Mouse (Mus musculus) neural tube, embryonic 10.5 days (tissue): ENCODE data around the gene Apba3.
"Not testable (repeated sequence)": the region's sequence is repeated elsewhere in the genome, so short reads cannot be mapped to it uniquely, and the experiment has no call there.

ENCODE experiments used
- DNase-seq: peaks from one replicate; pipeline ENCODE4 v3.0.0-alpha.2; 2017; ENCODE audit warnings: low spot score; ENCODE audit errors: extremely low spot score

Apba3 gene

GRCm38 (mm10) chr10:81266211-81267105 is at the start of gene Apba3, which contains the start of gene Mrpl54:
Apba3 (plus strand) TSS chr10:81266960.
Mrpl54 (minus strand) TSS chr10:81266934.
- peak; percentile 98 for DNase-seq

GRCm38 (mm10) chr10:81217267-81217666 is 49.5 kb upstream of the Apba3 start:
- DNase-seq: not testable (repeated sequence)

- DNase-seq: peak; percentile 60
Observed at GRCm38 (mm10) chr10:81217964-81218363, 48.8 kb upstream of the Apba3 start.

- DNase-seq: no peak
Observed at GRCm38 (mm10) chr10:81221402-81222015, 45.3 kb upstream of the Apba3 start.

GRCm38 (mm10) chr10:81223731-81224130 is 43.0 kb upstream of the Apba3 start:
- not testable (repeated sequence) for DNase-seq

- DNase-seq: no peak
Observed at GRCm38 (mm10) chr10:81229735-81230437, 36.9 kb upstream of the Apba3 start.

- peak; percentile 40 for DNase-seq
Observed at GRCm38 (mm10) chr10:81230438-81231332, 36.1 kb upstream of the Apba3 start, which contains the start of gene Atcay. Atcay (minus strand) TSS chr10:81230833.

- DNase-seq: no peak
Observed at GRCm38 (mm10) chr10:81231436-81231835, 35.3 kb upstream of the Apba3 start.

- DNase-seq: peak; percentile 81
Observed at GRCm38 (mm10) chr10:81232580-81233225, 34.1 kb upstream of the Apba3 start, which contains the start of gene Zfr2. Zfr2 (plus strand) TSS chr10:81233155.

GRCm38 (mm10) chr10:81233226-81233585 is 33.6 kb upstream of the Apba3 start:
- no peak for DNase-seq

- no peak for DNase-seq
Observed at GRCm38 (mm10) chr10:81234206-81234605, 32.6 kb upstream of the Apba3 start.

- DNase-seq: no peak
Observed at GRCm38 (mm10) chr10:81236471-81237268, 30.1 kb upstream of the Apba3 start.

GRCm38 (mm10) chr10:81238618-81239017 is 28.1 kb upstream of the Apba3 start:
- no peak for DNase-seq

GRCm38 (mm10) chr10:81240876-81241275 is 25.9 kb upstream of the Apba3 start:
- DNase-seq: peak; percentile 76

- no peak for DNase-seq
Observed at GRCm38 (mm10) chr10:81242021-81242420, 24.7 kb upstream of the Apba3 start.

GRCm38 (mm10) chr10:81244146-81244545 is 22.6 kb upstream of the Apba3 start:
- no peak for DNase-seq

- peak; percentile 89 for DNase-seq
Observed at GRCm38 (mm10) chr10:81244595-81244994, 22.2 kb upstream of the Apba3 start.

- no peak for DNase-seq
Observed at GRCm38 (mm10) chr10:81245166-81245565, 21.6 kb upstream of the Apba3 start.

GRCm38 (mm10) chr10:81247804-81248203 is 19.0 kb upstream of the Apba3 start:
- DNase-seq: no peak
